Mouse (Mus musculus) MEL-GATA-1-ER (cell line): ENCODE data around the gene March4.

Experiments used
- DNase-seq: peaks from one replicate; pipeline ENCODE4 v3.0.0-alpha.2; 2012; ENCODE audit warnings: low read depth; ENCODE audit errors: extremely low read depth

March4 gene

DNA sequence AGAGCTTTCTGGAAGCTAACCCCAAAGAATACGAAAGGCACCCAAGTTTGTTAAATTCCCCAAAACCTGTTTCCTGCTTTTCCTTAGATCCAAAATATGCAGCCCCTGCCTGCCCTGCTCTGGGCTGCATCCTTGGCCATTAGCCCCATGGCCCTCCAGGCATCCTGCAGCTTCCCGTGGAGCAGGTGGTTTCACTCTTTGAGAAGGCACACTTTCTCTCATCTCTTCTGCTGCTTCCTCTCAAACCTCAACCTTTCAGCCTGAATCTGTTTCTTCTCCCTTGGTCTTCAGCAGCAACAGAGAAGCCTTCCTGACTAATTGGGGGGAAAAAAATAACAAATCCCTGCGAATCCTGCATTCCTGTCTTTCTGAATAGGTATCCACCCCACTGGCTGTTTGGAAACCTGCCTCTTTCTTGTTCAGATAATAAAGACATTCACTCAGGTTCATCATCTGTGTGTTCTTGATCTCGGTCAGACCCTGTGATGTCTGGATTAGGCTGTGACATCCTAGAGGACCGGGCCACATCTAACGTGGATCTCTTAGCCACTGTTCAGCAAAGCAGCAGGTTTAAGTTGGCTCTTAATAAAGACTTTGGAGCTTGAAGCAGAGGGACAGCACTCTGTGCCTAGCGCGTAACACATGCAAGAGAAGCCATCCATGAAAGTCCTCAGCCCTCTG, 6.1 kb downstream of the March4 start:
- no peak for DNase-seq

DNA sequence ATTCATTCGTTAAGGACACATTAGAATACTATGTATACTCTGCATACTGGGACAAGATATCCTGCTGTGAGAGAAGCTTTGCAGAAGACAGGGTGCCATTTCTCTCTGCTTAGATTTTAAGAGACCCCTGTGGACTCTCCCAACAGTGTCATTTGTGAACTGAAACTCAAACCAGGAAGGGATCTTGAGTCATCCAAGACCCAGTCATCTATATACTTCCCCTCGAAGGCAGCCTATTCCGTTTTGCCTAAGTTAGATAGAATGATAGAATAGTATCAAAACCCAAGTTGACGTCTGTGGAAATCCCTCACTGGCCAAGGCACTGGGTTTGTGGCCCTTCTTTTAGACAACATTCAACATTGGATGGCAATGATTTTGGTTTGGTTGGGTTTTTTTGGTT, 7.5 kb downstream of the March4 start:
- DNase-seq: no peak

DNA sequence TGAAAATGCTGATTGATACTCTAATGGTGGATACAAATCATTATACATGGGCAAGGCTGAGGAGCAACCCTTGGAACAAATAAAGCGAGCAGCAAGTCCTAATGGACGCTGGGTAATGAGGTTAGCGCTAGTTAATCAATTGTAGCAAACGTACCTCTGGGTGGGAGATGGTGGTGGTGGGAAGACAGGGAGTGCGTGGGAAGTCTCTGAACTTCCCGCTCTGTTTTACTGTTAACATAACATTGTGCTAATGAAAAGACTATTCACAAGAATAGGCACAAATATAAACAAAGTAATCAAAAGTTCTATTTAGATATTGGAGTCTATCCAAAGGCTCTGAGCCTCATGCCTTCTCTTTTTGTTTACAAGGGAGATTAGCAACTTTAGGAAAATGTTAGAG, 13.1 kb downstream of the March4 start:
- no peak for DNase-seq

DNA sequence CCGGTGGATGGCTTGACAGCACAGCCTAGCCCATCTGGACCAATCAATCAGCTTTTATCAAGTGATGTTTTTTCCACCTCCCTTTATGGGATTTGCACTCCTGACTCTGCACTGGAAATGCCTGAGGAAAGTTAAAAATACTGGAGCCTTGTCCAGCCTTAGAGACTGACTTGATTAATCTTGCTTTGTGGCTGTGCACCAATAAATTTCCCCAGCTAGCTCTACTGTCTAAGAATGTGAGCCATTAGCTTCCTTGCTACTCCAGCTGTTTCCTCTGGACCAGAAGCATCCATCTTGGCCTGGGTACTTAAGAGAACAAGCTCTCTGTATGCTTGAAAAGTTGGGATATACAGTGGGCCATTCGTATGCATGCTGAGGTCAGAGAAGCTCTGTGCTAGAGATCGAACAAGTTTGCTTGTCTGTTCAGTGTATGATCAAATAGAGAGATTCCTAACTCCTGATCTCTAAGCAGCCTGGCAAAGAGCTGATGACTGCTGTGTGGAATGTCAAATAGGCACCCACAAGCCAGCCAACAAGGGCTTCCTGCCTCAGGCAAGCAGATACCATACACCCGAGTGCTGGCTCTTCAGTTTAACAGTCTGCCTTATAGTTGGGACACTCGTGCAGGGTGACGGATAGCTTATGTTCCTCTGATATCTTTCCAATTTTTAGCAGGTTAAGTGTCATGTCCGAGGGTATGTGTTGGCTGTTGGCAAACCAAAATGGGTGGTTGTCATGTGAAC, 25.8 kb downstream of the March4 start:
- DNase-seq: no peak

DNA sequence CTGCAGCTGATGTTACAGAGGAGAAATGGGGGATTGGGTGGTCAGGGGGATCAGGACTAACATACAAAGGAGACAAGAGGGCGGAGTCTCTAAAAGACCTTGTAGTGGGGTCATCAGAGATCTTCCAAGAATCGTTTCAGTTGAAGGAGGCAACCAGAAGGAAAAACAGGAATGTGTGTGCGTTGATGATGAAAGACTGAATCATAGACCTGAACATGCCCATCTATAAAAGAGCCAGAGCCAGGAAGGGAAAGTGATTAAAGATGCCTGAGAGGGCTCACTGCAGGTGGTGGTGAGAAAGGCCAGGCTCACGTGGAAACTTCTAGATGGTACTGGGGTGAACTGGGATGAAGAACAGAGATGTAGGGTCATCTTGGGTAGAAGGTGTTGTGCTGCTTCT, 27.2 kb downstream of the March4 start:
- DNase-seq: no peak

DNA sequence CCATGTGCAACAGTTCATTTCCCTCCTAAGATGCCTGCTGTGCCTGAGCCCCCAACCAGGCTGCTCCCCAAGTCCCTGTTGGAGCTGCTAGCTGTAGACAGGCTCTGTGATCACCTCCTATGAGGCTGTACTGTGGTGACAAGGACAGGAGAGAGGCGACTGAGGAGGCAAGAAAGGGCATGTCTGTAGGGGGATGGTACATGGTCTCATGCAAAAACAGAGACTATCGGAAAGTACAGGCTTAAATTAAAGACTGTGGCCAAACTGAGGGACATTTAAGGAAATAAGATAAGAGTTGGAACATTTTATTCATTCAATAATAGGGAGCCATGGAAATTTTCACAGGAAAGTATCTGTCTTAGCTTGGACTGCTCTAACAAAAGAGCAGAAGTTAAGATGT, 29.1 kb downstream of the March4 start:
- DNase-seq: no peak

DNA sequence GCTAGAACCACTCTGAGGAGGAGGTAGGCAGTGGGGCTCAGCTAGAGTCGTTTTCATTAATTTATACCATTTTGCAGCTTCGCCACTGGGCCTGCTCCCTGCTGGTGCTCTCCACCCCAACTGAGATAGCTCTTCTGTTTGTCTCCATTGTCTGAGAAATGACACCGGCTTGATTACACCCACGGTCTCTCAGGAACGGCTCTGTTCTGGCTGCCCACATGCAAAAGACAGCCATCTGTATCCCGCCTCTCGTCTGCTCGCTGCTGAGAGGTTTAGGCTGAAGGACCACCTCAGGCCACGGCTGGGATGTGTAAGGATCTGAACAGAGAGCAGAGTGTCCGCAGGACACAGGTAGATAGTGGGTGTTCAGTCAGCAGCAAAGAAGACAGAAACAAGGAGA, 30.5 kb downstream of the March4 start:
- no peak for DNase-seq

DNA sequence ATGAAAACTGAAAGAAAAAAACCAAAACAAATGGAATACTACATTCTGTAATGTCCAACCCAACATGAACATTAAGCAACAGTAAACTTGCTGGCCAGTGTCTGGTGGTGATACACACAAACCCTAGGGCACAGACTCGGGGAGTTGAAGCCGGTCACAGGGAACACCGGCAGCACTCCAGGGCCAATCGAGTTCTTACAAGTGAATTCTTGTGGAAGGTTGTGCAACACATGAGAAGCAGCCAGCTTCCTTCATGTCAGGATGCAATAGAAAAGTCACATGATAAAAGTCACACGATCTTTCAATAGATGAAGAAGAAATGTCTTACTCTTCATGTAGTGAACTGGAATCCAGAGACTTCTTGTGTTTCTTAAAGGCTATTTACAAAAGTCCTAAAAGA, 39.1 kb downstream of the March4 start:
- no peak for DNase-seq

DNA sequence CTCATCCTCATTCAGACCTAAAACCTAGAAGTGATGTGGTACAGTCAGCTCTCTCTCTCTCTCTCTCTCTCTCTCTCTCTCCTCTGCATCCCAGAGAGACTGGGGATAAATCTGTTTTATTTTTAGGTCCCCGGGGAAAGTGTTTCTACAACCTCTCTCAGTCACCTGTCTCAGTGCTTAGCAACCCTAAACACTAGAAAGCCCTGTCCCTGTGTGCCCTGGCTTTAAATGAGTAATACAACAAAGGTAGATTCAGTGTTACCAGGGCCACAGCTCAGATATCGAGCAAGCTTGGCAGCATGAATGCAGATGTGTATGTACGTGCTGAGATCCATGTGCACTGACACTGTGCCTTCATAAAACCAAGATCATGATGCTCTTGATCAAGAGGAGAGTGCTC, 43.3 kb downstream of the March4 start:
- no peak for DNase-seq

DNA sequence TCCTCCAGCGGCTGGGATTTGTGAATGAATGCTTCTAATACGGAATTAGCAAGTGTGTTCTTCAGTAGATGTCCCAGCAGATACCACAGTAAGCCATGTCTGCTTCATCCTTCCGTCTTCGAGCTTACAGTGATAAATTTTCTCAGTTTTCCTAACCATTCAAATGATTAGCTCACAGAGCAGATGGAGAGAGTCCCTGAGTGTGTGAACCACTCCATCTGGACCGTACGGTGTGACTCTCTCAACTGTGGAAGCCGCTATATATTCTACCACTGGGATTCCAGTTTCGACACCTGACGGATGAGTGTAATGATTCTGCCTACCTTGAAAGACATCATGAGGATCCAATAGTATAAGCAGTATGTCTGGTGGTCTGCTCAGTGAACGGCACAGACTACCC, 44.1 kb downstream of the March4 start:
- DNase-seq: no peak

DNA sequence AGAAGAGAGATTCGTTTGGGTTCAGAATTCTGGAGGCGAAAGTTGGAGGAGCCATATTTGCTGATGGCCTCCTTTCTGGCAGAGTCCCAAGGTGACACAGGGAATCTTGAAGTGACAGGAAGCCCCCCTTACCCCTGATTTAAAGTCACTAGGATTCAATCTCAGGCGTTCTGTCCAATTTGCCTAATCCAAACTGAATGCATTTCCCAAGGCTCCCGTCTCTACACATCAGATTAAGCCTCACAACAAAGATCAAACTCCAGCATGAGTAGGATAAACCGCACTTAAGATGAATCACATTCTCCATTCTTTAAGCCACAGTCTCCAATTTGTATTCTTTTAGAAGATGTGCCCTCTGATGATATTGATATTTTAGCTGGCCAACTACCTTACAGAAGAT, 45.4 kb downstream of the March4 start:
- no peak for DNase-seq

DNA sequence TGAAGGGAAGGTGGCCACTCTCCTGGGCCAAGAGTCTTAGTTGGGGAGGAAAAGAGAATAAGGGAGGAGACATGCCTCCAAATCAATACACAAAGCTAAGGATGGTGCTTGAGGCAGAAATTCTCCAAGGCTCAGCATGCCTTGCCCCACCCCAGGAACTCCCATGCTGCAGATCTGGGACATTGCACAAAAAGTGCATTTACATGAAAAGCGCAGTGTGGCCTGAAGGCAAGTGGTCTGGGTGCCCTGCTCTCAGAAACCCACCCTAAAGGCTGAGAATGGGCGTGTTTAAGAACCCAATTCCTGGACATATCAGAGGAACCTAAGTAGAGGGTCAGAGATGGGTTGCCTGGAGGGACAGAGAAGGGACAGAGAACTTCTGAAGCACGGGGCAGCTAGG, 45.9 kb downstream of the March4 start:
- DNase-seq: no peak

DNA sequence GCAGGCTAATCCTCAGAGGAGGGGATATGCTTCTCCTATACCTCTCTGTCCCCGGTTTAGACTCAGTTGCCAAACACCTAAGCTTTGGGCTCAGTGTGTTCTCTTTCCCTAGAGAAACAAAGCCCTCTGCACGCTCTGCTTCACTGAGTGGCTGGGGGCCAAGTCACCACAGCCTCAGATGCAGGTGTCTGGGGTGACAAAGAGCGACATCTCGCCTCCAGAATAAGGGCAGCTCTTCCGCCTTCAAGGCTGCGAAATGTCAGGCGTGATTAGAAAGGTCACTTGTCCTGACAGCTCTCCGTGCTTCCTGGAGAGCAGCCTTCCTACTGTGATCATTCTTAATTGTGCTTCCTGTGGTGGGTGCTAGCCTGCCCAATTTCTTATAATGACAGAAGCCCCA, 46.5 kb downstream of the March4 start:
- DNase-seq: no peak

DNA sequence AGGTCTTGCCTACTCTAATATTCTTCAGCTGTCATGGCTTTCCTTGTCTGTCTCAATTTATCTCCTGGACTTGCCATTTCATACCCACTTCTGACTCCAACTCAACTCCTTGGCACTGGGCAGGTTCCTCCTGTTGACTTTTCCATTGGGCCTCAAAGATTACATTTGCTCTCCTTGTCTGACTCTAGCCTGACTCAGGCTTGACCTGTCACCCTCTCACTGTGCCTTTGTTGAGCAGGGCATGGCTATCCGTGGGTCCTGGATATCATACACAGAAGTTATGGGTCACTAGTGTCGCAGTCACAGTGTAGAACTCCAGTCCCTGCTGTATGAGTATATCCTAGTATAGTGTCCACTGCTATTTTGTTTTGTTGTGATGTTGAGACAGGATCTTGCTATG, 60.1 kb downstream of the March4 start:
- no peak for DNase-seq

DNA sequence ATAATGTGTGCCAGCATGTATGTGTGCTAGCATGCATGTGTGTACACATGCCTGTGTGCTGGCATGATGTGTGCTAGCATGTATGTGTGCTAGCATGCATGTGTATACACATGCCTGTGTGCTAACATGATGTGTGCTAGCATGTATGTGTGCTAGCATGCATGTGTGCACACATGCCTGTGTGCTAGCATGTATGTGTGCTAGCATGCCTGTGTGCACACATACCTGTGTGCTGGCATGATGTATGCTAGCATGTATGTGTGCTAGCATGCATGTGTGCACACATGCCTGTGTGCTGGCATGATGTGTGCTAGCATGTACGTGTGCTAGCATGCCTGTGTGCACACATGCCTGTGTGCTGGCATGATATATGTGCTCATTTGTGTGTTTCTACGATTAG, 67.7 kb downstream of the March4 start:
- no peak for DNase-seq

DNA sequence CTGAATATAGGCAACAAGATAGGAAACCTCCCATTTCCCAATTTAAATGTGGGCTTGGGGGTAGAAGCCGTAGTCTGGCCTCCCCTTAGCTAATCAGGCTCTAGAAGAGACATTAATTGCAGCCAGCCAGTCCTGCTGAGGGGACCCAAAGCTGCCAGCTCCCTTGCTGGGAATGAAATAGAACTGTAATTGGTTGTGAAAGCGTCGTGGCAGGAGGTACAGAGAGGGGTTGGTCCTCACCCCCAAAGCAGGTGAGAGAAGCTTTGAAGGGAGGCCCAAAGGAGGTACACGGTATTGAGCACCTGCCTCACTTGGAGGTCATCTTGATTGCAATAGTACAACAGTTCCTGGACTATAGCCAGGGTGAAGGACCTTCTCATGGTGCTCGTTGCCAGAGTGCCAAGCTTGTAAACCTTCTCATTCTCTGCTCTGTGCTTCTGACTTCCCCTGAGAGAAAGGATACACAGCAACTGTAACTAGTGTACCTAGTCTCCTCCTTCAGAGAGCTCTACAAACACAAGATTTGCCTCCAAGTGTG, 68.2 kb downstream of the March4 start:
- no peak for DNase-seq

DNA sequence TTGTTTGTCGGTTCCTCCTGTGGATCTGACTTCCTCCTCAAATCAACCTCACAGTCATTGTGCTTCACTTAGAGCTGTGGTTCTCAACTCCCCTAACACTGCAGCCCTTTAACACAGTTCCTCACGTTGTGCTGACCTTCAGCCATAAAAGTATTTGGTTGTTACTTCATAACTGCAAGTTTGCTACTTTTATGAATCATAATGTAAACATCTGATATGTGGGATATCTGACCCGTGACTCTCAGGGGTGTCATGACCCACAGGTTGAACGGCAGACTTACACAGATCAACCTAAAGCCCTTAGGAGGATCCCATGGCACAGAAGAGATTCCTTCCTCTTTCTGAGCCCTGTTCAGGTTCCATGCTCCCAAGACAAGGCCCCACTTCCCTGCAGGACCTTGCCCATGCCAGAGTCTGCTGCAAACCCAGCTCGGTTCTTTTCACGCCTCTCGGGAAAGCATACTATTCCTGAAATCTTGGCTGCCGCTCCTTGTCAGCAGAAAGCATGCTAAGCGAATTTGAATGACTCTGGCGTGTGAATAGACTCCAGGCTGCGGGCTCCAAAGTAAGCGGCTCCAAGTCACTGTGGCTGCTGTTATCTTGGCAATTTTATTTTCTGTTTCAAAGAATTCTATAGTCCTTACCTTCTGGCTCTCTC, 71.7 kb downstream of the March4 start:
- no peak for DNase-seq

DNA sequence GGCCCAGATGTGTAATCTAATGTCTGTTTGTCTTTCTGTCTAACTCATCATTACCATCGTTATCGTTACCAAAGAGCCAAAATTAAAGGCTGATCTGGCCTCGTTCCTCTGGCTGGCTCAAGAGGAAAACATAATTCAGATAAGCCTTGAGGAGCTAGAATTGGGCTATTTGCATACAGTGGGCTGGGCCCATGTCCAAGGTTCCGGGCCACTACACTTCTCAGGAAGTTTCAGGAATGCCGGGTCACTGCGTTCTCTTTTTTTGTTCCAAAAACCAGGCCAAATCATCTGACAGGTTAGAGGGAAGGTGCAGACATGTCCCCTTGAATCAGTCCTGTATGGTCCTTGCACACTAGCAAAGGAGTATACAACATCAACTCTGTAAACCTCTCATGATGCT, 74.2 kb downstream of the March4 start:
- DNase-seq: no peak

DNA sequence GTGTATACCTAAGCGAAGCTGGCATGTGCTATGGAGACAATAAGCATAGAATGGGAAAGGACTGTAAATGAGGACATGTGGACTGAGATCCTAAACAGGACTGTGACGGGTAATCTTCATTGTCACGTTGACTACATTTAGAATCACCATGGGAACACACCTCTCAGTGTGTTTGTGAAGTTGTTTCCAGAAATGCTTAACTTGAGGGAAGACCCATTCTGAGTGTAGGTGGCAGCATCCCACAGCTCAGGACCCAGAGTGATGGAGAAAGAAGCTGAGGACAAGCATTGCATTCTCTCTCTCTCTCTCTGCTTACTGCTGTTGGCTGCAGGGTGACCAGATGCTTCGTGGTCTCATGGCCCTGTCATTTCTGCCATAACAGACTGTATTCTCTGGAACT, 79.1 kb downstream of the March4 start:
- no peak for DNase-seq

DNA sequence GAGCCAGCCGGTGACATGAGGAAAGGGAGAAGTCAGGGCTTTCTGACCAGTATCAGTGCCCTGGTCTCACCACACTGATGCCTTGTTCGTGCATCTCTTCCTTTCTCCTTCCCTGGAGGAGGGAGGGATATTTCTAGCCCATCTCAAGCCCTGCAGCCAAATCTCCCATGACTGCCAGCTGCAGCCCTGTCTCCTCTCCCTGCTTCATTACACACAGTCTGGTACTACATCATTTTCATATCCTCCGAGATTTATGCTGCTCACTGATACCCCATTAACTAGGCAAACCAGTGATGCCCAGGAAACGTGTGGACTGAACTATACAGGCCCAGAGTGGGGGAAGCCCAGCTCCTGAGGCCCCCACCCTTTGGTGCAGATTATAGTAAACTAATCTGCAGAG, 80.8 kb downstream of the March4 start:
- no peak for DNase-seq

DNA sequence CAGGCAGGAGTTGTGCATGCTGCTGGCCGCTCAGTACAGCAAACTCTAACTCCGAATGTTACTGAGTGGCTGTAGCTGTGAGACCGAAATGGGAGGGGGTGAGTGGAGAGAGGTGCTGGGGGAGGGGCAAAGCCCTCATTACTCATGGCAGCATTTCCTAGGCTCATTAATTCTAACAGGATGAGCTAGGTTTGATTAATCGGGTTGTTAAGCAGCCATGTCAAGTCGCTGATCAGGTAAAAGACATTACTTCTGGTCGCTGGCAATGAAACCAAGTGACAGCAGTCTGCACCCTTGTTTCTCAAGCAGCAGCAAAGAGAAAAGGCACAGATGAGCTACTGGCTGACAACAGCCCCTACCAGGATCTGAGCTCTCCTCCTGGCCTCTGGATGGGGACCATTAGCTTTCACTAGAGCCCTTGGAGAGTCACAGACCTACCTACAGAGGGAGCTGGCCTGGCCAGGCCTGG, 82.0 kb downstream of the March4 start:
- DNase-seq: no peak

DNA sequence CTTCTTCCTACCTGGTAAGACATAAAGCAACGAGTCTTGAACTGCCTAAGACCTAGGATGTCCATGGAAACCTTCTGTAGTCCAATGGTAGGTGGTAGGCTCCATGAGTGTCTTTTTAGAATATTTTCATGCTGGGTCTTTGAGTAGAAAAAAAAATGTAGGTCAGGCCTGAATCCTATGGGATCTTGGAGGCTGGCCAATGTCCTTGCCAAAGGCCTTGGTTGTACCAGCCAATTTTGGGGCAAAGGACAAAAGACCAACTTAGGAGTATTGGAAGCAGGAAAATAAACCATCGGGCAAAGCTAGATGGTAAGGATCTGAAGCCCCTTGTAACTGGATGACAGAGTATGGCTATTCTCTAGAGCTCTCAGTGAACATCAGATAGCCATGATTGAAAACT, 83.9 kb downstream of the March4 start:
- DNase-seq: no peak
